Mouse (Mus musculus) intestine, postnatal 0 days (tissue): ENCODE measurements around the gene Phf5a. TPM values are rescaled to one million over a fixed set of nuclear protein-coding genes. Genes with fewer than 3 reads are reported as not detected.

Source experiments
- ATAC-seq: fragments of 200-750 bp; cut with Nextera tagmentation; 2 replicates; pipeline ENCODE4 v1.8.0; 2017; ENCODE audit warnings: mild to moderate bottlenecking, moderate TSS enrichment, moderate library complexity
- H3K27ac ChIP-seq: fragments of 300-500 bp; sonication (generic); 2 replicates; pipeline ENCODE4 v1.5.1; 2014; ENCODE audit warnings: mild to moderate bottlenecking, low read depth, low read length, moderate library complexity
- H3K27me3 ChIP-seq: fragments of 300-500 bp; sonication (generic); replicated peaks from 2 replicates; pipeline ENCODE4 v1.6.1; 2014; ENCODE audit warnings: low read length, mixed read lengths; ENCODE audit not compliant: control insufficient read depth, insufficient read depth
- H3K36me3 ChIP-seq: fragments of 300-500 bp; sonication (generic); 2 replicates; pipeline ENCODE4 v1.6.1; 2014; ENCODE audit warnings: mild to moderate bottlenecking, moderate library complexity; ENCODE audit not compliant: control insufficient read depth, insufficient read depth
- H3K4me1 ChIP-seq: fragments of 300-500 bp; sonication (generic); replicated peaks from 2 replicates; pipeline ENCODE4 v1.6.1; 2014; ENCODE audit warnings: antibody characterized with exemption, low read length, mixed read lengths; ENCODE audit not compliant: control insufficient read depth, insufficient read depth
- H3K4me2 ChIP-seq: fragments of 300-500 bp; sonication (generic); replicated peaks from 2 replicates; pipeline ENCODE4 v1.6.1; 2014; ENCODE audit warnings: low read depth, mild to moderate bottlenecking, moderate library complexity
- H3K4me3 ChIP-seq: fragments of 300-500 bp; sonication (generic); 2 replicates; pipeline ENCODE4 v1.5.1; 2014; ENCODE audit warnings: low read depth, low read length
- H3K9ac ChIP-seq: fragments of 300-500 bp; sonication (generic); 2 replicates; pipeline ENCODE4 v1.6.1; 2014; ENCODE audit warnings: mild to moderate bottlenecking, low read depth, low read length
- H3K9me3 ChIP-seq: fragments of 300-500 bp; sonication (generic); 2 replicates; pipeline ENCODE4 v1.6.1; 2016; ENCODE audit warnings: mixed run types; ENCODE audit not compliant: control insufficient read depth
- CTCF ChIP-seq: sonication (generic); IDR thresholded peaks from 2 replicates; pipeline ENCODE4 v1.5.1; 2016; ENCODE audit warnings: low read depth, mild to moderate bottlenecking, control low read depth, antibody characterized with exemption, moderate library complexity
- WGBS: fragments of 180-500 bp; shearing (Covaris S2); extraction: QIAGEN DNeasy Blood & Tissue Kit; methylation state at CpG from one replicate; pipeline ENCODE4 v1.1.7; 2014; 5-methylcytosine and 5-hydroxymethylcytosine counted together
- polyA plus RNA-seq: library from polyadenylated mRNA; unstranded; fragments of >200 nt; fragmentation: Nextera tagmentation; extraction: Ambion mirVana; gene quantifications from 2 replicates; pipeline ENCODE4 v1.2.1, GENCODE M21; 2015

The Phf5a gene
- polyA plus RNA-seq, 1 experiment from 2014 or later, result 79.2 TPM

DNA sequence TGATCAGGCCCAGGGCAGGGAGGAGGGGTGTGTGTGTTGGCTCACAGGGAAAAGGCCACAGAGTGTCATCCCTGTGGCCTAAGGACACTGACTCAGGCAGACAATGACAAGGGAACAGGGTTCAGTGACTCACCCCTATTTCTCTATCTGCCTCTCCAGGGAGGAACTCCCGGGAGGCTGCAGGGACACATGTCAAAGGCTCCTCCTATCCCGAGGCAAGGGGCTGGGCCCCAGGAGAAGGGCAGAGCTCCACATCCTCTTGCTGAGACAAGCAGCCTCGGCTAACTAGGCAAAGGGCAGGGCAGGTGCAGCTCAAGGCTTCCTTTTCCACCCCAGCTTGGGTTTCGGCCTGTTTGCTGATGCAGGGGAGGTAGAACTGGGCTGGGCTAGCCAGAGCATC is 26.0 kb downstream of the Phf5a start:
- peak; percentile 92 for ATAC-seq
- Histone ChIP-seq H3K4me1 (no peaks in the 10 kb centered on the region; the same call in 1 of the 2 replicates), H3K36me3 (peaks cover 24% of the 10 kb centered on the region), H3K9me3 (no peaks in the 10 kb centered on the region), H3K27ac (peak overlapping the region; percentile 61), H3K27me3 (no peaks in the 10 kb centered on the region), H3K4me2 (no peak overlapping the region), H3K4me3 (no peak overlapping the region), H3K9ac (no peak overlapping the region)
- TF ChIP-seq CTCF, result no peak
- WGBS, result 9% methylated on average over 4 of the region's 4 CpGs

DNA sequence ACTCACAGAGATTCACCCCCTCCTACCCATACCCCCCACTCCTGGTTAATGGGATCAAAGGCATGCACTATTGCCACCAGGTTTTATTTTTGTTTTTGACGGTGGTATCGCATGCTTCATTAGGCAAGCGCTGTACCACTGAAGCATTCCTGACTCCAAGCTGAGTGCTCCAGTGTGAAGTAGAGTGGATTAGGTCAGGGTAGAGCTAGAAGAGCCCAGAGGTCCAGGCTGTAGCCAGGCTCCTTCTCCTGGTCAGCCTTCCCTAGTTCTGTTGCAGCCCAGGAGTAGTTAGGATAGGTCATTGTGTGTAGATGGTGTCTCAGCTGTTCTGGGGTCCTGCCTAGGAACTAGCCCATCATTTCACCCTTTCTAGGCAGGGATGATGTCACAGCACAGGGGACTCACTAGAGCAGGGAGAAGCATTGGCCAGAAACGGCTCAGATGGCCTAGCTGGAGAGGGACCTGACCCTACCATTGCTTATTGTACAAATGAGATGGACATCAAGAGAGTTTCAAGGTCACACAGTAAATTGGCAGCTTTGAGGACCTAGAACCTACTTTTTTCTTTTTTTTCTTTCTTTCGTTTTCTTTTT is 26.6 kb downstream of the Phf5a start:
- Histone ChIP-seq H3K4me2 (no peak overlapping the region), H3K27me3 (no peaks in the 10 kb centered on the region)
- no peak for ATAC-seq

DNA sequence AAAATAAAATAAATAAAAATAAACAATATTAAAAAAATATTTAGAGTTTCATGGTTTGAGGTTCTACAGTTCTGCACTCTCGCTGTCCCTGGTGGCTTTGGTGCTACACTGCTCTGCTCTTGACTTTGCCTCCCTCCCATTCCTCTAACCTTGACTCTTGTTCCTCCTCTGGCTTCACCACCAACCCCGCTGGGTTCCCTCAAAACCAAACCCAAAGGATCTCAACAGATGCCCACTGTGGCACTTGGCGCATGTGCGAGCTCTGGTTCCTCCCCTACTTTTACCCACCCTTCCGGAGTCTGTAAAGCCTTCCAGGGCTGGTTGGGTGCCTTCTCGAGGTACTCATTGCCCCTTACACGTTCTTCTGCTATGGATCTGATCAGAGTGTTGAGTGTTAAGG is 29.4 kb downstream of the Phf5a start:
- Histone ChIP-seq H3K4me3 (no peak overlapping the region), H3K4me1 (0 out of 2 replicates have a peak, but pooled peaks cover 6% of the 10 kb centered on the region), H3K9ac (no peak overlapping the region), H3K4me2 (no peak overlapping the region), H3K27me3 (no peaks in the 10 kb centered on the region), H3K9me3 (no peaks in the 10 kb centered on the region), H3K36me3 (no peaks in the 10 kb centered on the region), H3K27ac (no peak overlapping the region)
- no peak for ATAC-seq
- no peak for TF ChIP-seq CTCF
- WGBS, result 85% methylated on average over 7 of the region's 7 CpGs

More for the DNA sequence above, 26.6 kb downstream of the Phf5a start:
- H3K36me3 ChIP-seq, result peaks cover 18% of the 10 kb centered on the region
- WGBS, result 81% methylated on average over 5 of the region's 5 CpGs
- H3K4me3 ChIP-seq, result no peak overlapping the region
- peak overlapping the region; percentile 61 for H3K27ac ChIP-seq
- no peaks in the 10 kb centered on the region; the same call in 1 of the 2 replicates for H3K4me1 ChIP-seq
- H3K9me3 ChIP-seq, result no peaks in the 10 kb centered on the region
- TF ChIP-seq CTCF, result no peak
- H3K9ac ChIP-seq, result no peak overlapping the region

DNA sequence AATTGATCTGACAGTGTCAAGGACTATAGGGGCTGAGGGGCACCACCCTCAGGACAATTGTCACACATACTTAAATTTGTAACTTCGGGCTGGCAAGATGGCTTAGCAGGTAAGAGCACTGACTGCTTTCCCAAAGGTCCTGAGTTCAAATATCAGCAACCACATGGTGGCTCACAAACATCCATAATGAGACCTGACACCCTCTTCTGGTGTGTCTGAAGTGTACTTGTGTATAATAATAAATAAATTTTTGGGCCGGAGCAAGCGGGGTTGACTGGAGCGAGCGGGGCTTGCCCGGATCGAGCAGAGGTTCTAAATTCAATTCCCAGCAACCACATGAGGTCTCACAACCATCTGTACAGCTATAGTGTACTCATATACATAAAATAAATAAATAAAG is 31.4 kb downstream of the Phf5a start:
- no peak for TF ChIP-seq CTCF
- H3K4me3 ChIP-seq, result no peak overlapping the region
- no peak overlapping the region for H3K9ac ChIP-seq
- peaks cover 6% of the 10 kb centered on the region; the same call in 1 of the 2 replicates for H3K4me1 ChIP-seq
- no peaks in the 10 kb centered on the region for H3K27me3 ChIP-seq
- no peaks in the 10 kb centered on the region for H3K9me3 ChIP-seq
- H3K27ac ChIP-seq, result 0 out of 2 replicates have a peak overlapping the region, but pooled peaks have one; percentile 57
- H3K4me2 ChIP-seq, result no peak overlapping the region
- H3K36me3 ChIP-seq, result no peaks in the 10 kb centered on the region
- ATAC-seq, result no peak
- 86% methylated on average over 7 of the region's 7 CpGs for WGBS

DNA sequence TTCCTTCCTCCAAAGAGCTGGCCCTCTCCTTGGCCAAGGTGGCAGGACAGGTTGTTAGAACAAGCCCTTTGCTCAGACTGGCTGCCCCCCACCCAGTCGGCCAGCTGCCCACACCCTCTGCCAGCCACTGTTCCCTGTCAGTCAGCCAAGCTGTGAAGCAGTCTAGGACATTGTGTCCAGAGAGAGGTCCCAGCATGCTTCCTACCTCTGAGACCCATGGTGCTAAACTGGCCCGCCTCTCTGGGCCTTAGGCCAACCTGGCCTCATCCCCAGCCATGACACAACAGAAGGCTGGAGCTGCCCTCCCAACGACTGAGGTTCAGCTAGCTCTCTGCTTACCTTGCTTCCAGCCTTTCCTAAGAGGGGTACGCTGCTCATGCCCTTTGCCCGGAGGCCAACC is 32.1 kb downstream of the Phf5a start:
- Histone ChIP-seq H3K9ac (no peak overlapping the region), H3K4me2 (no peak overlapping the region), H3K4me3 (no peak overlapping the region), H3K27ac (peak overlapping the region; percentile 57; the same call in 1 of the 2 replicates), H3K36me3 (no peaks in the 10 kb centered on the region), H3K27me3 (no peaks in the 10 kb centered on the region), H3K9me3 (no peaks in the 10 kb centered on the region), H3K4me1 (peaks cover 6% of the 10 kb centered on the region; the same call in 1 of the 2 replicates)
- peak; percentile 34 for ATAC-seq
- TF ChIP-seq CTCF, result no peak
- WGBS, result 49% methylated on average over 5 of the region's 5 CpGs

DNA sequence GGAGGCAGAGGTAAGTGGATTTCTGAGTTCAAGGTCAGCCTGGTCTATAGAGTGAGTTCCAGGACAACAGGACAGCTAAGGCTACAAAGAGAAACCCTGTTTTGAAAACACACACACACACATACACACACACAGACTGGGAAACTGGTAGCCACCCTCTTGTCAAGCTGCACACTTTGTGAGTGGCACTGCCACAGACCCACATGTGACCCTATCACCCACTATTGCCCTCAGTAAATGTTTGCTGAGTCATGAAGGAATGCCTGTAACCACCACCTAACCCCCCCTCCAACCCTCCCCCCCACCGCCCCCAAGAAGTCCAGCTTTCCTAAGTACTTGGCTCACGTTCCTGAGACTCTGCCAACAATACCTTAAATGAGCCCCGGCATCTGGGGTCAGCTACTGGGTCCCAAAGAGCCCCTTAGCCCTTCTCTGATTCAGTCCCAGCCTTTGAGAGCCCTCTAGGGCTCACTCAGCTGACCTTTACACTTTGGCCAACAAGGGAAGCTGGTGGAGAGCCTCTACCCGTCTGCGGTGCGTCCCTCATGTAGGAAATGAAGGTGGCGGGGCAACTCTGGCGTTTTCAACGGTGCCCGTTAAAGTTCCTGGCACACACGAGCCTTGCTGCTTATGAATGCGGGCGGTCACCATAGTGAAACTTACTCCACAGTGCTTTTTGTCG is 33.0 kb downstream of the Phf5a start:
- Histone ChIP-seq H3K4me3 (no peak overlapping the region), H3K4me2 (no peak overlapping the region), H3K27ac (no peak overlapping the region), H3K36me3 (no peaks in the 10 kb centered on the region), H3K9ac (no peak overlapping the region), H3K9me3 (no peaks in the 10 kb centered on the region), H3K27me3 (no peaks in the 10 kb centered on the region), H3K4me1 (peaks cover 6% of the 10 kb centered on the region; the same call in 1 of the 2 replicates)
- TF ChIP-seq CTCF, result no peak
- no peak for ATAC-seq
- WGBS, result 67% methylated on average over 14 of the region's 14 CpGs
